Mouse (Mus musculus): ENCODE data around the gene Spaca7.
"Not testable (repeated sequence)": the region's sequence is repeated elsewhere in the genome, so short reads cannot be mapped to it uniquely, and the experiment has no call there.

Spaca7 gene

DNA sequence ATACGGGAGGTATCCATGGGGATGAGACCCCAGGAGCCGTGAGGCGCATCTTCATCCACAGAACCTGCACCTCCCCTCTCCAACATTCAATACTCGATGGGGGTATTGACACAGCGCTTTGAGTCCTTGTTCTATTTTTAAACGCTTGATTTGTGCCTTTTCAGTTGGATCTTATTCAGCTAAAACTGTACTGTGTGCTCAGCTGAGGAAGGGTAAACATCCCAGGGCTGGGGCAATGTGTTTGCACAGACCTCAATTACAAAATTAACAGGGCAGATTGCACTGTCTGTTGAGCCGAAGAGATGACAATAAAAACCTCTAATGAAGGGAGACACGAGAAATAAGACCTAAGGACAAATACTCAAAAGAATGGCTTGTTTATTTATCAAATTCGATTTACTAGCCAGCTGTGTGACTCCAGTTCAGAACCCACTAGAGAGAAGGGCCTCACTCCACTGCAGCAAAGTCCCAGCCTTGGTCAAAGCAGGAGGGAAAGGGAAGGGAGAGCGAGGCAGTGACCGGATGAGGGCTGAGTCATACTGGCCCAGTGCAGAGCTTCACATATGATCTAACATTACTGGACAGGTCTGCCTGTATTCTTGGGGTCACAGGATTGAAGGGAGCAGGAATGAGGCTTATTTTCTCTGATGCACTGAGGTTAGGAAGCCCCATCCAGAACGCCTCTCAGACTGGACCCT is 37.1 kb downstream of the Spaca7 start:
- DNase-seq (ENCODE audit: low spot score in 2 of 2): no peak

DNA sequence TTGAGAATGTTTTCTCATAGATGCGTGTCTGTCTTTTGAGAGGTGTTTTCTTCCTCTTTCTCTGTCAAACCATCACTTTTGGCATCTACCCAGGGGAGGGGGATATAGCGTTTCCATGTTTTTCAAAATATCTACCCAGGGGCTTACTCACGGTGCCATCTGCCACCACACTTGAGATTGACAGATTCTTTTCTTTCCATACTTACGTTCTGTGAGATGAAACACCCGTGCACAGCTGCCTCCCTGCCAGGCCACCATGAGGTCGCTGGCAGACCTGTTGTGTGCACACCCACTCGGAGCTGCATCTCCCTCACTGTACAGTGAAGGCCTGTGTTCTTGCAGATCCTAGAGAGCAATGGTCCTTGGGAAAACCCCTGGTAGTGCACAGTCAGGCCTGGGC is 40.4 kb downstream of the Spaca7 start:
- DNase-seq (ENCODE audit: low spot score in 2 of 2): no peak

DNA sequence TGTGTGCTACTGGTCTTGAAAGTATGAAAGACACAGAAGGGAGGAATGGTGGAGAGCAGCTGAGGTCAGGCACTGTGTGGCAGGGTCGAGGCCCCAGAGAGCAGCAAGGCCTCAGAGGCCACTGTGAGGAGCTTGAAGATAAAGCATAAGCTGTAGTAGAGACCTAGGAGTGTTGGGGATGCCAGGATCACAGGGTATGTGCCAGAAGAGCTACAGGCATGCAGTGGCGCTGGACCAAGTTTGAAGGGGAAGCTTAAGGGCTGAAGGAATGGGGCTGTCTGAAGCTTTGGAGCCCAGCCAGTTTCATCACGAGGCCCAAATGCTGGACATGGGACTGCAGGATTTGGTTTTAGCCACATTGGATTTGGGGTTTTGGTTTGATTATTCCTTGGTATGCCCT is 44.5 kb downstream of the Spaca7 start:
- DNase-seq (ENCODE audit: low spot score in 2 of 2): not testable (repeated sequence)

DNA sequence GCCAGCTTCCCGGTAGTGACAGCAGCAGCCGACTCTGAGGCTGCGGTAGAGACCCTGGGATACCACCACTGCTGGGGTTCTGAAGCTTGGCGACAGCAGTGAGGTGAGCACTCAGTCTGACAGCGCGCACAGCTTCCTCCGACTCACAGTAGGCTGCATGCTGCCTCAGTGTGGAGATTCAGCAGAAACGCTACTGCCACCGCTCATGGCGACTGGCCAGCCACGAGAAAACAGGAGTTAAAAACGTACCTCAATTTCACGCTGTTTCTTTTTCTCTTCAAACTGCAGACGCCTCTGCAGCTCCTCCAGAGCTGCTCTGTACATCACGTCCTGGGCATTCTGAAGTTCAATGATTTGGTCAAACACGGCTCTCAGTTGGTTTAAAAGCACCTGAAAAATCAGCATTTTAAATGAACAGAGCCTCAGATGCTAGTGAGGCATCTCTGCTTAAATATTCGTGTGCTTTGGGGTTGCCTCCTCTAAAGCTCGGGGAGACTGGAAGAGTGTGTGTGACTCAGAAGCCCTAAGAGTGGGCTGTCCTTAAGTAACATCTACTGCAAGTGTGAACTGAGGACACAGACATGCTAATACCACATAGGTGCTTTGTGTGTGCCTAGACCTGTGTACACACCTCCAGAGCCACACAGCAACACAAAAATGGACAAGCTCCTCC is 48.9 kb downstream of the Spaca7 start:
- no peak for DNase-seq (ENCODE audit: low spot score in 2 of 2)

DNA sequence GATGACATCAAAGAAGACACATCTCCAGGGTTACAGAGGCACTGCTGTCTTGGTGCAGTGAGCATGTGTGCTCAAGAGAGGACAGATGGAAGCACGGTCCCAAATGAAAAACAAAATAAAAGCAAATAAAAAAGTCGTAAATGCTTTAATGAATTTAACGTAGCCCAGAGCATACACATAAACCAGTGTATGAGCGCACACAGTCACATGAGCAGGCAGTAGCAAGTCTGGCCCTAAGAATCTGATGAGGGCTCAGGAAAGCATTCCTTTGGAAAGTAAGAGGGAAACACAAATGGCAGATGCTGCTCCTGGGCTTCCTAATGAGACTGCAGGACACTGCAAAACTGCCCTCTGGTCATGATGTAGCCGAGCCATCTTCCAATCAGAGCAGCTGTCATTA is 53.1 kb downstream of the Spaca7 start:
- no peak for DNase-seq (ENCODE audit: low spot score in 2 of 2)

DNA sequence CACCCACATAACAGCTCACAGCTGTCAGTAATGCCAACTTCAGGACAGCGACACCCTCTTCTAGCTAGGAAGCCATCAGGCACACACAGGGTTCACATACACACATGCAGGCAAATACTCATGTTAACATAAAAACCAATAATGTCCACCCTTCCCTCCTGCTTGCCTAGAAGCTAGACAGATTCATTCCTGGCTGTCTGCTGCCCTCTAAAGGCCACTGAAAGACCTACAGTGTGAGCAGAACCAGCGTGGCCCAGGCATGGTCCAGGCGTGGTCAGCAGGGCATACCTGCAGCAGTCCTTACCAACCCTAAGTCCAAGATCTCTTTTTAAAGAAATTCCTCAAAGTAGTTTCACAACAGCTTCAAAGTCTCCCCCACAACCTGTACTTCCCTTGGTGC is 56.2 kb downstream of the Spaca7 start:
- DNase-seq (ENCODE audit: low spot score in 2 of 2): no peak

DNA sequence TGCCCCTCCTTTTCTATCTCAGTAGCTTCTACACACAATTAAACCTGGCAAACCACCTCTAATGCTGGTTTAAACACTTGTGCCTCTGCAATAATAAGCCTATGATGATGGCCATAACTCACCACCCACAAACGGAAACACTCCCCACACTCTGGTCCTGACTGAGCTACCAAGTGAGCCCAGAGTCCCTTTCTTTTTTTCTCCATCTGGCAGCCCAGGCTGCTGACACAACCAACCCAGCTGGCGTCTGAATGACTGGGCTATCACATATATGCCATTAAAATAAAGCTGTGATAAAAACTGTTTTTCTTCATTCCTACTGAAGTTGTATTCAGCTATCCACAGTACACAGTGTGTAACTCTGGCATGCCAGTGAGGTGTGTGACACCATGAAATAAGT is 62.5 kb downstream of the Spaca7 start:
- DNase-seq (ENCODE audit: low spot score in 2 of 2): no peak

DNA sequence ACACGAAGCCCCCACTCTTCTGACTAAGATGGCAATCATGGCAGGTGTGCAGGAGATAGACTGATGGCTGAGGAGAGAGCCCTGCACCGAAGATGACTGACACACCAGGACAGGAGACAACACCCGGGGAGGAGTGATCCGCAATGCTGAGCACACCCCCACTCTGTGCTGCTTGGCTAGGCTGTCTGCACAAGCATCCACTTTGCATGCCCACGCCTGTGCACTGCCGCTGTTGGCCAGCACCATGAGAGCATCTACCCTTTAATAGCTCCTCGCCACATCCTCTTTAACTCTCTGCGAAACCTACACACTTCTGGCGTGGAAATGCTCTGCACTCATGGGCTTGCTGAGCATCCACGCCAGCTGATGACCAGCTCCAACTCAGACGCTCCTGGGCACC is 65.6 kb downstream of the Spaca7 start:
- DNase-seq (ENCODE audit: low spot score in 2 of 2): no peak

DNA sequence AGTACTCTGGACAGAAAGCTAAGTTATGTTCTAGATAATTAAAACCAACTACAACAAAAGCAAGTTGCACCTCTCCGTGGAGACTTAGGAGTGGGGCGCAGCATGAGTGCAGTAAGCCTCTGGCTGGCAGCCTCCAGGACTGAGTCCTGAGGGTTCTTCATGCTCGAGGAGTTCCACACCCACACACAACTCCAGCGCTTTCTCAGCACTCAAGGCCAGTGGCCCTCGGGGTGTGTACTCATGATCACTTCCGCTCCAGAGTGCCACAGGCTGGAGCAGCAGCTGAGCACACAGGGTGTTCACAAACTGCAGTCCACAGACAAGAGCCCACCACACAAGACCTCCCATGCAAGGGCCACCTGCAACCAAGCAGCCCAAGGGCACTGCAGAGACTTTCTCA is 68.7 kb downstream of the Spaca7 start:
- DNase-seq (ENCODE audit: low spot score in 2 of 2): no peak

DNA sequence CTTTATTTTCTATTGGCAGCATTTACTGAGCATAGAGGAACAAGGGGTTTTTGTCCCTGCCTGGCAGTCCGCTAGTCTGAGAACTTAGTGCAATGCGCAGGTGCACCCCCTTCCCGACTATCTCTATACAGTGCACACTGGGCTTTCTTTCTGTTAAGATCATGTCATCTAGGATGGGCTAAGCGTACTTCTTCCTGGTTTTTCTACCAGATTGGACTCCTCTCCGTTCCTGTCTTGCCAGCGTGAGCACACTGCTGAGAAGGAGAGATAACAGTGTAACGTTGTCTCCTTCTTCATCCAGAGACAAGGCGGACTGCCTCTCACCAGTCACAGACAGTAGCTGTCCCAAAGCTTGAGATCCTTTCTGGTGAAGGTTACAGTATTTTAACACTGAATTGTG is 71.5 kb downstream of the Spaca7 start:
- no peak for DNase-seq (ENCODE audit: low spot score in 2 of 2)

DNA sequence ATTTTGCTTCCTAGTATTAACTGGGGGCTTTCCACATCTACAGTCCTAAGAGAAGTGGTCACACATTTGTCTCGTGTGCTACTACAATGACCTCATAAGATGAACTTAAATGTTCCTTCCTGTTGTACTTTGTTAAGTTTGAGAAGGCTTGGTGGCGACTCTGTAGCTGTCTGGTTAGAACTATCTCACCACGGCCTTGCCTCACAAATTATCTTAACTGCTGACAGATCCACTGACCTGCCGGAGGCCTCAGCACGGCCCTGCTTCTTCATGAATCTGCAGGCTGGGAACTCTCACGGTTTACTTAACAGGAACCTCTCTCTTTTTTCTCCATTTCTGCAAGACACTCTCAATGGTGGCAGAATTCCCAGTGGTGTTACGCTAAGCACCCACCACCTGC is 72.1 kb downstream of the Spaca7 start:
- DNase-seq (ENCODE audit: low spot score in 2 of 2): no peak

DNA sequence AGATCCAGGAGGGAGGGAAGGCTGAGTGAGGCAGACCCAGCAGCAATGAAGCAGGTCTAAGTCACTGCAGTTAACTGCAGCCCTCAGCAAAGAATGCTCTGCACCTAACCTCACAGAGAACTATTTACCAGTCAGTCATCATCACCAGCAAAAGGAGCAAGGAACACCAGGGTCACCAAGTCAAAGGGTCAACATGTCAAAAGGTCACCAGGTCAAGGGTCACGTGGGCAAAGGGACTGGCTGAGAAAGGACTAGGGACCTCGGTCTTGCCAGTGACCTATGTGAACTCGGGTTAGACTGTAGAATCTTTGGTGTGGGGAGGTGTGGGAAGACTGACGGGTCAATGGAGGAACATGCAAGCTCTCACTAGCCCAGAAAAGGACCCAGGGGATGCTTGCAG is 73.7 kb downstream of the Spaca7 start:
- no peak for DNase-seq (ENCODE audit: low spot score in 2 of 2)

DNA sequence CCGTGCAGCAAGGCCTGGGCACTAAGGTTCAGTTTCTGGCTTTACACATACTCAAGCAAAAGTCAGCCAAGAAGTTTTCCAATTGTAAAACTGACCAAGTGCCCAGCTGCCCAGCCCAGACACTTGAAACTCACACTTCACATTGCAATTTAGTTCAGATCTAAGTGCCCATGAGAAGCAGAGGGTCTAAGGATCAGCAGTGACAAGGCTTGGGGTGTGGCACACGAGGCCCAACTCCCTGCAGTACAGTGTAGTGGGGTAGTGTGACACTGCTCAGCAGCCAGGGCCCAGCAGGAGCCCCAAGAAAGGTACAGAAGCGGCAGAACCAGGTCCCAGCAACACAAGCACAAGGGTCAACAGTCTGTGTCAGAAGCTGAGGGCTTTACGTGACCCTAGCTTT is 76.1 kb downstream of the Spaca7 start:
- no peak for DNase-seq (ENCODE audit: low spot score in 2 of 2)
